Mouse (Mus musculus) gastrocnemius, postnatal 14 days (tissue): Measurements from ENCODE around the gene Srr. TPM values are rescaled to one million over a fixed set of nuclear protein-coding genes. Genes with fewer than 3 reads are reported as not detected.

Source experiments
- DNase-seq: peaks from one replicate; pipeline ENCODE4 v3.0.0; 2021; ENCODE audit warnings: mixed read lengths
- intact Hi-C: fragments of 180-260 bp; cut with DNase I; formaldehyde crosslinking; loops from one replicate; pipeline ENCODE4 v1.15.1; 2025; ENCODE audit warnings: low total_unique reads
- microRNA-seq, 2 experiments: library from miRNA; unstranded; fragments of <30 nt; microRNA quantifications; one replicate each; pipeline ENCODE4 v1.2.0; 2021
- total RNA-seq, 2 experiments: library from RNA; stranded (reverse); gene quantifications; 2 replicates each; pipeline ENCODE4 v1.2.3; 2021

The Srr gene
- total RNA-seq, 2 experiments from 2014 or later, result 19.1 to 21.2 TPM

DNA sequence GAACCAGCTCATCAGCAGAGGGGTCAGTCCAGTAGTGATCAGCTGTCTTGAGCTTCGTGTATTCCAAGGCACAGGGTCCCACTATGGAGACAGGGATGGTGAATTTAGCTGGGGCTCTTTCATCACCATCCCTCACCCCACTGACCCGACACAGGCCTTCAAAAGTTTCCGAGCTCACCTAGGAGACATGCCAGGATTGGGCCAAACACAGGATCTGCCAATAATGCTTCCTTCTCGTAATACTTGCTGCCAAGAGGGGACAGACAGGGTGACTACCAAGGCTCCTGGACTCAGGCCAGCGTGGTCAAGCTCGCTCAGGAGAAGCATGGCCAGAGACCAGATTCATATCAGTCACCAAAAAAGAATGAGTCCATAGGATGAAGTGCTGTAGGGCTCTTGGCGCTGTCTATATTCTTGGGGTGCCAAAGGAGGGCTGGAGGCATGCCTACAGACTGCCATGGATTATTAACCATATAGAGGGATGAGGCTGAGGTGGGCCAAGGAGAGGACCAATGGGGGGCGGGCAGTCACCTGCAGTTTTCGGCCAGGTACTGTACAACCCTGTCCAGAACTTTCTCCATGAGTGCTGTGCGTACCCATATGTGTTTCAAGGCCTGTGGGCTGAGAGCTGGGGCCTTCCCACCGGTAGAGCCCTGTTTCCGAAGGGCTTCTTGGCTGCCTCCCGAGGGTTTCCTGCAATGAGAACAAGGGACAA is 57.5 kb downstream of the Srr start:
- no peak for DNase-seq
- intact Hi-C loops, result no loop called here

DNA sequence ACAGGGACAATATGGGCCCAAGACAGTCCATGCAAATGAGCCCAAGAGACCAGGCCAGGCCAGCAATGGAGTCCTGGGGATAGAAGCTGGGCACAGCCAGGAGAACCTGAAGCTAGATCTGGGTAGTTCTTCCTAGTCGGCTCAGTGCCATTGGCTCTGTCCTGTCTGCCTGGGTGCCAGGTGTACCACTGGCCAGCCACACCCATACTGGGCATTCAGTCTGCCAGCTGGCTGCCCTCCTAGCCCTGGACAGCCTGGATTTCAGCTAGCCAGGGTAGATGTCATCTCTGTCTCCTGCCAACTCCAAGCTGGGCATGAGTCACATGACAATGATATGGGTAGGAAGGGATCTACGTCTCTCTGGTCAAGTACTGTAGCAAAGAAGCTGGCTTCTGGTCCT is 58.6 kb downstream of the Srr start:
- intact Hi-C loops, result no loop called here

DNA sequence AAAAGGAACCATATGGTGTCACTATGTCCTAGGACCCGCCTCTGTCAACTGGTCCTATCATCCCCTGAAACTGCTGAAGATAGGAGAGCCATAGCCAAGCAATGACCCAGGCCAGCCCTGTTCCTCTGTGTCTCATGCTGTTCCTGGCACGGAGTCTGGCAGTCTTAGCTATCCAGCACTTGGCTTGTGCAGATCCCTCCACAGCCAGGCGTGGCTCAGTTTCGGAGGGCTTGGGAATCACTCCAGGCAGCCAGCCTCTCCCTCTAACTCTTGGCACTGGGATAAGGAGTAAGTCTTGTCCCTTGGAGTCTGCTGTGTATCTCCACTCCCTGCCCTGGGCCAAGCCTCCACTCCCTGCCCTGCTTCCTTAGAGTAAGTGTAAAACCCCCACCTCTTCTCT is 59.1 kb downstream of the Srr start:
- intact Hi-C loops, result no loop called here

More for the DNA sequence above, 58.6 kb downstream of the Srr start:
- DNase-seq, result peak; percentile 88

DNA sequence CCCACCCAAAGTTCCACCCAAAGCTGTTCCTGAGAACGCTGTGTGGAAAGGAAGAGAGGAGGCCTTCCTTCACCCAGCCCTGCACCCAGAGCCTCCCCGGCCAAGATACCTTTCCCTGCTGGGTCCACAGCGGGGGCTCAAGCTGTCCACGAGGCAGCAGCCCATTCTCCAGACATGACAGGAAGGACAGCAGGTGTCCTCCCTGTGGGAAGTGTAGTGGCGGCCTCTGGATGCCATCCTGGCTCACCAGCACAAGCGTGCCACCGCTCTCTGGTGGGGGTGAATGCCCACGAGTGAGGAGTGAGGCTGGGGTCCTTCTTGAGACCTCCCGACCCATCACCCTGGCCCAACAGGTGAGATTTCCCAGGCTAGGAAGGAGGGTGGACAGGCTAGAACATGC is 60.5 kb downstream of the Srr start:
- intact Hi-C loops, result no loop called here
- DNase-seq, result no peak

More for the DNA sequence above, 59.1 kb downstream of the Srr start:
- DNase-seq, result peak; percentile 94

DNA sequence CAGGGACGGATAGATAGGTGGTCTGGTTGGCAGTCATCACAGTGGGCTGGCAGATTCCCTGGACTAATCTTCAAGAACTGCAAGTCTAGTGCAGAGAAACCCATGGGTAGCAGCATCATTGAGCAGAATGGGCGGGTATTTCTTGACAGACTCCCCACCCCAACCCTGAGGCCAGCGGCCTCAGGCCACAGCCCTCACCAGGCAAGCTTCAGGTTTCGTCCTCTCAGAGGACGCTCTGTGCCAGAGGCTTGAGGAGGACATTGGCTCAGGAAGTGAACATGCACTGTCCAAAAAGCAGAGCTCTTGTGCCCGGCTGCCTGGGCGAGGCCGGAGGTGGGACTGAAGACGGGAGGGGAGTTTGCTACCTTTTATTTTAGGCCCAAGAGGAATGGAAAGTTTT is 61.3 kb downstream of the Srr start:
- DNase-seq, result no peak
- intact Hi-C loops, result no loop called here

DNA sequence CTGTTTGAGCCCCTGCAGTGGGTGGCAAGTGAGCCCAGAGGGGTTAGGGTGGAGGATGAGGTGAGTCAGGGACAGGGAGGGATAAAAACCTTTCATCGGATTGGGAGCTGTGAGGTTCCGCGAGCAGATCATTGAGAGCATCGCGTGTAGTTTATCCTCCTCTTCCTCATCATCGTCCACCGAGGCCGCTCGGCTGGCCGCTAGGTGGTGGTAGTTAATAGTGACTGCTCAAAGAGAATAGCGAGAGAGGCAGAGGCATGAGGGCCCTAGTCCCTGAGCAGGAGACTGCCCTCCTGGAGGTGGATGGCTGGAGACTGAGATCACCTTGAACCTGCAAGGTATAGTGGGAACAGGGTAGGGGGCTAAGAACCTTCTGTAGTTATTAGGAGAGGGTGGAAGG is 62.3 kb downstream of the Srr start:
- no peak for DNase-seq
- intact Hi-C loops, result no loop called here

DNA sequence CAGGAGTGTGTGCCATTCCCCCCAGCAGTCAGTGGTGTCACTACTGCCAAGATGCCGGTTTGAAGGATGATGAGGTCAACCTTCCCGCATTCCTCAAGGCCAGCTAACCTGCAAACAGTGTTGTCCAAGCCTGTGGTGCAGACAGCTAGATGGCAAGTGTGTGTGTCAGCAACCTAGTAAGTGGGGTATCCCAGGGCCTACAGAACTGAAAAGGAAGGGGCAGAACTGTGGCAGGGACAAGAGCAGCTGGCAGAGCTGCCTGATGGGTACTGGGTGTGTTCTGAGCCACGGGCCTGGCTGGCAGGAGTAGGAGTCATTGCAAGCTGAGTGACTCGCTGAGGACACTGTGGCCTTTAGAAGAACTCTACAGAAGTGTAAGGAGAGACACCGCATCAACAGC is 63.6 kb downstream of the Srr start:
- intact Hi-C loops, result no loop called here
- DNase-seq, result no peak

DNA sequence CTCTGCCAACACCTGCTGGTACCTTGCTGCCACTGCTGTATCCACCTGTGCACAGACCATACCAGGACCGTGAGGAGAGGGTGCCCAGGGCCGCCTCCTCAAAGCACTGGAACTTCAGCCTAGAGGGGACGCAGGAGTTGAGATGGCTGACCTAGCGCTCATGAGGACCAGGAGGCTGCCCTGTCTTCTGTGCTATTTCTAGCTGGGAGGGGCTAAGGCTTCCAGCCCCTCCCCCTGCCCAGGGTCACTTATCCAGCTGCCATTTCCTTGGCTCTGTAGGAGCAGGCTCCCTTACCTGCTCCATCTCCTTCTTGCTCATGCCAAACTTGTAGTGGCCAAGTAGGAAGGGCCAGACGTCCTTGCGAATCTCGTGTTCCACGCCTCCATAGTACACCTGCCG is 68.0 kb downstream of the Srr start:
- no peak for DNase-seq
- intact Hi-C loops, result no loop called here

Small RNA genes lying within 50 kb of the gene (microRNA-seq; reads per million reads assigned to microRNA genes)
- gene Mir6926, result 0 to 0.64 reads per million in 2 experiments

Other genes starting within 250 kb of the Srr start
- gene Pafah1b1, start 201.3 kb downstream of the Srr start, total RNA-seq, result 100 to 1,000 TPM in 1 of 2 experiments, 10 to 100 TPM in 1; 96.6 to 101 TPM
- 1 to 10 TPM; 8.5 to 9.2 TPM for gene Mettl16, start 155.1 kb downstream of the Srr start, total RNA-seq
- 1 to 10 TPM; 5.4 to 6.1 TPM for gene Mnt, start 95.0 kb downstream of the Srr start, total RNA-seq
- 1 to 10 TPM; 2.7 to 3.7 TPM for gene Sgsm2, start 28.9 kb downstream of the Srr start, total RNA-seq
- 10 to 100 TPM; 20.9 to 25.4 TPM for gene Tsr1, start 27.9 kb downstream of the Srr start, total RNA-seq
- 10 to 100 TPM; 10.6 to 10.8 TPM for gene Smg6, start 125 bp downstream of the Srr start, total RNA-seq
- 10 to 100 TPM; 12.3 to 18.9 TPM for gene Hic1, start 243.6 kb upstream of the Srr start, total RNA-seq